Mouse (Mus musculus) MEL-GATA-1-ER (cell line): ENCODE results near the gene C1qtnf6.
A peak's percentile ranks its signal among the peaks of the same experiment; 100 is the strongest.

Source experiments
- DNase-seq: peaks from one replicate; pipeline ENCODE4 v3.0.0-alpha.2; 2012; ENCODE audit warnings: low read depth; ENCODE audit errors: extremely low read depth

C1qtnf6 gene

DNA sequence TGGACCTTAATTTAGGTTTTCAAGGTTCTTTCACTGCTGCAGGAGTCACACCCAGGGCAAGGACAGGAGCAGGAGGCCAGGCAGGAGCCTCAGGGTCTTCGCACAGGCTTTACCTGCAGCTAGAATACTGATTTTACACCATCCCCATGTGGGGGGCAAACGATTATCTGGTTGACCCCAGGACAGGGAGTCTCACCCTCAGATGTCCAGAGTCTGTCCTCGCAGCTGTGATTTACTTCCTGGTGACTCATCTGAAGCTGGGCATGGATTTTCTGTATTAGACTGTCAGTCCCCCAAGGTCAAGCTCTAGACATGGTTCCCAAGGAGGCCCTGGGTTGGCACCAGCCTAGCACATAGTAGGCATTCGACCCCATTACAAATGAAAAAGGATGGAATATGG lies 14.8 kb upstream of the C1qtnf6 start:
- DNase-seq: no peak

DNA sequence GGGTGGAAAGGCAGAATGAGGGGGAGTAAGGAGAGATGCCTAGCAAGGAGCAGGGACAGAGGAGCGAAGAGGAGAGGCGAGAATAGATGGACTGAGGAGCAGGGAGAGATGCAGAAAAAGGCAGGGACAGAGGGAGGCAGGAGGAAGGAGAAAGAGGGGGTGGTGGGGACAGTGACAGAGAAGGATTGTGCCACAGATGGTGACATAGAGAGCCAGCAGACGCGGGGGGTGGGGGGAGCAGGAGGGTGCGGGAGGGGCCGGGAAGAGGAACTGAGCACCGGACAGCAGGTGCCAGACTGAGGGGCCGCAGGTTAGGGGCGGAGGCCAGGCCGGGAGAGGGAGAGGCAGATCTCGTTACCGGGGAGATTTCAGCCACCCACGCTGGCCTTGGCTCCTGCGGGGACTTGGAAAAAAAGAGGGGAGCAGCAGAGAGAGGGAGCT lies 13.4 kb upstream of the C1qtnf6 start, which contains the start of gene Sstr3:
Gene Sstr3, minus strand, starts transcription at position 125 of the 441 bp plus-strand sequence.
- DNase-seq: no peak

DNA sequence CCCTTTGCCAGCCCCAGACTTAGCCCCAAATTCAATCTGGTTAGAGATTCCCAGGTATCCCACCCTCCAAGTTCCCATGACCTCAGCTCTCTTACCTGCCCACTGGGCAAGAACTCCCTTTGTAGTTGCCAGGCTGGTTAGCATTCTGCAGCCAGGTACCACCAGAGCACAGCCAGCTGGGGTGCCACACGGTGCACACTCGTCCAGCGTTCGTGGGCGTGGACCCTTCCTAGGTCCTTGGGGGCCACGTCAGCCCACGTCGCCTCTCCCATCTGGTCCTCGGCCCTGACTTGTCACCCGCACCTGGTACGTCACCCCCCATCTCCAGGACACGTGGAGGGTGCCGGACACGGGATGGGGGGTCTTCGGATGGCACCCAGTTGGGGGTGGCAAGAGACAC lies 12.8 kb upstream of the C1qtnf6 start:
- DNase-seq: no peak

DNA sequence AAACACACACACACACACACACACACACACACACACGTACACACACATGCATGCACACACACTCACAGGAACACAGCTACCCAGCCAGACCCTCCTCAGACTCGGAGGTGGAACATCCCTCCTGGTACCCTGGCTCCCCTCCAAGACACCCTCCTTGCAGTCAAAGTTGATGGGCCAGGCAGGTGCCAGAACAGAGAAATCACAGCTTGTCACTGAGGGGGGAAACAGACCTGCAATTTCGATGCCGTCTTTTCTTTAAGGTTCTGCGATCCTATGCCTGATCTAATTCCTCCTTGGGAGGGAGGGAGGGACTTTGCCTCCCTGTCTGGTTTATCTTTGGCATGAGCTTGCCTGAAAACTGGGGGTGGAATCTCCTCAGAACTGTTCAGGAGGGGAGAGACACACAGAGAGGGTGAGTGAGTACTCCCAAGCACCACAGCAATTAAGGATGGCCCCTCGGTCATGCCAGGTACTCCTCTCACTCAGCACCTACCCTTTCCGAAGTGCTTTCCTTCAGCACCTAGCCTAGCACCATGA lies 11.6 kb upstream of the C1qtnf6 start:
- DNase-seq: no peak

DNA sequence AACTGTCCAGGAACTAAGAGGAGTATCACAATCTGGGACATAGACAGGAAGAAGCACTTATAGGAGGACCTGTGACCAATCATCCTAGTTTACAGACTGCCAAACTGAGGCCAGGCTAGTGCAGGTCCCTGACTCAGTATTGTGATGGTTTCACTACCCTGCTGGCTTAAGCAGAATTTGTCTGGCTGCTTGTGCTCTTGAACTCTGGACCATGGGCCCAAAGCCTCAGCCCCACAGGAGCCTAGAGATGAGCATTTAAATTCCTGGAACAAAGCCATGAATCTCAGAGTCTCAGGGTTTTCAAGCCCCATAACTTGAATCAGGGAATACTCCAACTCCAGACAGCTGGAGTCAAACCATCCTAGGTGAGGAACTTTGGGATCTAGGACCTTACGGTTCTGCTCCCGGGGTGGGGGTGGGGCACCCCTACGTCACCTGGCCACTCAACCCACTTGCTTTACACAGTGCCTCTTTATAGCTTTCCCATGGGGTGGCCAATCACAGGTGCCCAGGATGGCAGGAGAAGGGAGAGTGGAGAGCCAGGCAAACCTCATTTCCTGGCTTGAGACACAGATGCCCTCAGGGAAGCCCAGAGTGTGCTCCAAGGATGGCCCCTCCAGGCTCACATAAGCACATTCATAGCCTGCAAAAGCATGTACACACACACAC lies 11.0 kb upstream of the C1qtnf6 start:
- DNase-seq: no peak

DNA sequence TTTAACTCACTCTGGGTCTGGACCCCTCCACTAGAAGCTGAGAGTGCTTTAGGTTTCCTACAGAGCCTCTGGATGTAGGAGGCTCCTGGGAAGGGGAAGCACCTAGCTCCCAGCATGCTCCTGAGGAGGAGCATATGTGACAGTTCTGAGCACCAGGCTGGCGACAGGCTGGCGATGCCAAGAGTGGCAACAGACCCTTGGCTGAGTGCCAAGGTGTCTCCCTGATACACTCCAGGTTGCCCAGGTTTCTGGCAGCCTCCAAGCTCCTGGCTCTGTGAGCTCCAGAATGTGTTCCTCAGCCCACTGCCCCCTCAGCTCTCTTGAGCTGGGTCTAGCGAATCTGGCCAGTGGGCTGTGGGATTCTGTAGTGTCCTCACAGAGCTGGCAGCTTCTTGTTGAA lies 10.4 kb upstream of the C1qtnf6 start:
- DNase-seq: no peak

DNA sequence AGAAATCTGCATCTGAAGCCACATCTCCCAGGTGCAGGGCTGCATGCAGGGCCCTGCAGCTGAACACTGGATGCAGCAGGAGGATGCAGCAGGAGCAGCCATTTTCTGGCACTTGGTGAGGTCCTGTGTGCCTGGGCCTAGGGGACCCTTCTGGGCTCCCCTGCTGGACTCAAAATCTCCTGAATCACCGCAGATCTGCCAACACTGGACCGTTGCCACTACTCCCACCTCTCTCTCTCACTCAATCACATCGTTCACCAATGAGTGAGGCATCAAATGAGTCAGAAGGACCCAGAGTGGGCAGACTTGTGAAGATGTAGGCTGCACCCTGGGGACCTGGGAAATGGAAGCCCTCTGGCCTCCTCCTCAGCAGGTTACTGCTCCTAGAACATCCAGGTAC lies 9.8 kb upstream of the C1qtnf6 start:
- no peak for DNase-seq

DNA sequence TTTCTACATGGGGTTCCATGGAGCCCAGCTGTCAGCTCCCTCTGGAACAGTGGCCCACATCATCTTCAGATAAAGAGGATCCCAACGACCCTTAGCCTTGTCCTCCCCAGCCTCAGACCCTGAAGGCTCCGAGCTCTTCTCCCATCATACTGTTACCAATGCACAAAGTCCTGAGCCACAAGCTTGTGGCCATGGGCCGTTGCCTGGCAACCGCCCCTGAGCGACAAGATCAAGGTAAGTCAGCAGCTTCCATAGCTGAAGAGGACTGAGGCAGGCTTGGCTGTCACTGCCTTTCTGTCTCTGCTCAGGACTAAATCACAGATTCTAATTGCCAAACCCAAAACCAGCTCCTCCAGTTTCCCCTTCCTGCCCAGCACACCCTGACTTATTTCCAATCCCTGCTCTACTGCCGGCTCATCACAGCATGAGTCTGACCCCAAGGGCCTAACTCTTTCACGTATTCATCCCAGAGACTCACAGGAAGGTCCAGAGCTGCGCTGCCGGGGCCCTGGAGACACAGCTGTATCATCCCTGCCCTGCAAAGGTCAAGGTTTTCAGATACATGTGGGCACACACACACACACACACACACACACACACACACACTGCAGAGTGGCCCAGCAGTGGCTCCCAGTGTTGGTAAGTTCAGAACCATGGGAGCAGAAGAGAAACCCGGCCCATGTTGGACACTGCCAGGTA lies 4.7 kb upstream of the C1qtnf6 start:
- DNase-seq: no peak

DNA sequence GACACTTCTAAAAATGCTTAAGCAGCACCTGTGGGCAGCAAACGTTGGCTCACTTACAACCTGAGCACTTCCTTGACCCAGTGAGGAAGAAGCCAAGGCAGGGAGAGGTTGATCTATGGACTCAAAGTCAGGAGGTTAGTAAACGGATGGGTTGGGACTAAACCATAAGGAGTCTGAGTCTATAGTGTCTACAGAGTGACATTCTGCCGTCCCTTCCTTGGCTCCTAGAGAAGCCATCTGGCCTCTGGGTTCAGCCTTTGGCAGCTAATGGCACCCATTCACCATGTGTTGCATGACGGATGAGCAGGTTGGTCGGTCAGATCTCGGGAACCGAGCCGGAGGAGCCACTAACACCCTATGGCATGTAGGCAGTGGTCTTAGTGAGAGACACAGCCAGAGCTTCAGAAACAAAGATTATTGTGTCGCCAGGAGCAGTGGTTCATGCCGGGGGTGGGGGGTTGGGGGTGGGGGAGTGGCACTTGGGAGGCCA lies 2.2 kb upstream of the C1qtnf6 start:
- DNase-seq: no peak

DNA sequence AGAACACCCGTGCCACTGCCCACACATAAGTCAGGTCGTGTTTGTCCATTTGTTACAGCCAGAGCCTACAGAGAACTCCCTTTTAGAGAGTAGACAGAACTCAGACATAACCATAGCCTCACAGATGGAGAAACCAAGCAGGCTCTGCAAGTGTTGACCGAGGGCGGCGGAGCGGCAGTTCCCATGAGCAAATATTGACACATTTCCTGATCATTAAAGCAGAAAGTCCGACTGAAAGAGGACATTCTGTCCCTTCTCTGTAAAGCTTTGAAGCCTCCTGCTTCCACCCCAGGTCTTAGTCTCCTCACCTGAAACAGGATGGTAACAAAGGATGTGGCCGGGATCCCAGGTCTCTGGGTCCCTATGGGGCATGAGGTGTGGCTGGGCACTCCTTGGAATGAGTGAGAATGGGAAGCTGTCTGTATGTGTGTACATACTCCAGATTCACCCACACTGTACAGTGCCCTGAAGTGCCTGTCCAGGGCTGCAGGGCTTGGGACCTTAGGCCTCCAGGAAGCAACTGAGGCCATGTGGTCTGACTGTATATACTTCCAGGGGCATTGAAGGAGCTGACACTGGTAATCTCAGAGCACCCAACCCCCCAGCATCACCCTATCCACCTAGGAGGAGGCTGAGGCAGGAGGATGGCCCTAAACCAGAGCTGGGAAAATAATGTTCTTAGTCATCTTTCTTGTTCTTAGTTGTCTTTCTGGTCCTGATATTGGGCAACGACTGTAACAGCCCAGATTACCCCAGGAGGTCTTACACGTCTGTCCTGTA lies 1.5 kb upstream of the C1qtnf6 start:
- no peak for DNase-seq

DNA sequence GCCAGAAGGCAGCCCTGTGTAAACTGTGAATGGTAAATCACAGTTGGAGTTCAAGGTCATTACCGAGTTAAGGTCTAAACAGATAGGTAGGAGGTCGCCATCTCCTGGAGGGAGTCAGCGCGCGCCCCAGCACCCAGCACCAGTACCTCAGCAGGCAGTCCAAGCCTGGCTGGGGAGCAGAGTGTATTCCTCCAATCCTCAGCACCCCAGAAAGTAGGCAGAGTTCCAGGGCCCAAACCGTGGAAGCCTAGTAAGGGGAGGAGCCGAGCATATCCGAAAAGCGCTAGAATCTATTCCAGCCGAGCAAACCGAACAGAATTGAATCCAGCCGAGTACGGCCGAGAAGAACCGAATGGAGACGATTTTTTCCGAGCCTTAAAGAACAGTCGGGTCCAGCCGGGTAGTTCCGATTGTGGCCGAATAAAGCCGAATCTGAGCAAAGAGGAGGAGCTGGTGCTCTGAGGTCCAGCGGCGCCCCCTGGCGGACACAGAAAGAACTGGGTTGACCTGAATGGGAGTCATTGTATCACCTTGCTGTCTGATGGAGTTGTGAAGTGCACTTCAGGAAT lies 769 bp upstream of the C1qtnf6 start:
- DNase-seq: peak; percentile 87

DNA sequence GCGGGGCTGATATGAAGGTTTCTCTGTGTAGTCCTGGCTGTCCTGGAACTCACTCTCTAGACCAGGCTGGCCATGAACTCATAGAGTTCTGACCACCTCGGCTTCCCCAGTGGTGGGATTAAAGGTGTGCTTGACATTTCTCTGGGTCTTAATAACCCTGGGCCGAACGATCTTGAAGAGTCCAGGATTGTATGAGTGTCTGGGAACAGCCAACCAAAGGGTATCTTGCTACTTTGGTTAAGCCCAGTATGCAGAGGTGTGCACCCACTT lies 170 bp upstream of the C1qtnf6 start:
- no peak for DNase-seq

DNA sequence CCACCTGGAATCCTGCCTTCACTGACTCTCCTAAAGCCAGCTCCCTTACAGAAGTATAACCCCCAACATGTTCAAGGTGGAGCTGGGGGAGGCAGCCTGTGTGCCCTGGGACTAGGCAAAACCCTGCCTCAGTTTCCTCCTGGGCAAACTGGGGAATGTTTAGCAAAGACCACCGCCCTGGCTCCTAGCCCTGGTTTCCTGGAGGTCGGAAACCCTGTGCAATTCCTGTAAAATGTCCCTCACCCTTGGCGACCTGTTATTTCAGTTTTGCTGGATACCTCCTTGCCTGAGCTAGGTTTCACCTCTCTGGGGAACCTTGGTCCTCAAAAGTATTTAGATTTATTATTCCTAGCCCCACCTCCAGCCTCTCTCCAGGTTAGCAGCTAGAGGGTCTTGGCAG lies 1.1 kb downstream of the C1qtnf6 start:
- DNase-seq: no peak

DNA sequence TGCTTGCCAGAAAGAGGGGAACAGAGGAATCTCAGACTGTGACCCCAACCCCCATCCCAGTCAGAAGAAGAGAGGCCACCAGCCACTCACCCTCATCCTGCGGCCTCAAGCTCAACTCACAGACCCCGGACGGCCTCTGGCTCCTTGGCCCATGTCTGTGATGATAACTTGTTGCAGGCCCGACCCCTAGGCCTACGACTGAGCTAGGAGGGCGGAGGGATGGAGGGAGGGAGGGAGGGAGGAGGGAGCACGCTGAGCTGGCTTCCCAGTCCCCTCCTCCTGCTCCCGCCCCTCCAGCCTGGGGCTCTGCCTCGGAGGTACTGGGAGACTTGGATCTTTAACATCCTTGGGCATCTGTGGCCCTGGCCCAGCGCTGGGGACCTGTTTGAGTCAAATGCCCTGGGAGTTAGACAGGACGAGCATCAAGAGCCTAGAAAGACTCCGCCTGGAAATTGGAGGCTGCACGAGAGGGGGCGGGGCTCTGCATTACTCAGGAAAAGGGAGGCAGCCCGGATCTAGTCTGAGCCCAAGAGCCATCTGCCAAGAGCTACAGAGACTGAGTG lies 1.7 kb downstream of the C1qtnf6 start:
- DNase-seq: no peak

DNA sequence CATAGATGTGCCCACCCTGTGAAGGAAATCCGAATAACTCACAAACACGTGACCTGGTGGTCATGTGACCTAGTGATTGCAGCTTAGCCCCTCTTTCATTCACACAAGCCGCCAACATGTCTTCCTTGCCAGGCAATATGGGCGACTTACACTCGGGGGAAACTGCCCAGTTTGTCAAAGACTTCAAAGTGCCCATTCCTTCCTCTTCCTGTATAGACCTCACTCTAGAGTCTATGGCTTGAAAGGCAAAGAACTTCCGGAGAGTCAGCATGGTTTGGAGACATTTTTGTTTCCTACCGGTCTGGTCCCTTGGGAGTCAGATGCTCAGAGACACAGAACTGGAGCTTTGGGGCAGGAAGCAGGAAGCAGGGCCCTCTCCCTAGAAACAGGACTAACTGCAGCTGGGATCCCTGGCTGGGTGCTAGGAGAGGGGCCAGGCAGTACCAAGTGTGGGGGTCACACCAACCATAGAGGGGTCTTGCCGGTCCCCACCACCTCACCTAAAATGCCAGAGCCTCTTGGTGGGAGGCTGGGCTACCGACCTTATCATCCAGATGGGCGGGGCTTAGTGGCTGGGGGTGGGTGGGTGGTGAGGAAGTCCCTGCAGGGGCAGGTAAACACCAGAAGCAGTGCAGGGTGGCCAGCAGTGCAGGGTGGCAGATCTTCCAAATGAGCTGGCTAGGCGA lies 2.3 kb downstream of the C1qtnf6 start:
- DNase-seq: no peak

DNA sequence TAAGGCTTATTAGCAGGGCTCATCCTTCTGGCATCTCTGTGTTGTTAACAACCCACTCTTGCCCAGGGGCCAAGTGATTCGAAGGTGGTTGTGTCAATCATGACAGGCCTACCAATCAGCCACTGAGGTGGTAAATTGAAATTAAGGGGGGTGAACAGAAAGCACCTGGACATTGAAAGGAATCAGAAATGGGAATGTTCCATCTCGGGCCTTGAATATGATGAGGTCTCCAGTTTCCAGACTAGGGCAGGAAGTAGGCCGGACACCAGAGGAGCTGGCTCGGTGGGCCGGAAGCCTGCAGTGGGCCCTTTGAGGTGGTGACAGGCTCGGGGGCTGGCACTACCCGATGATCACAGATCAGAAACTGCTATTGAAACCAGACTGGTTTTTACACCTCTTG lies 3.2 kb downstream of the C1qtnf6 start:
- DNase-seq: no peak

DNA sequence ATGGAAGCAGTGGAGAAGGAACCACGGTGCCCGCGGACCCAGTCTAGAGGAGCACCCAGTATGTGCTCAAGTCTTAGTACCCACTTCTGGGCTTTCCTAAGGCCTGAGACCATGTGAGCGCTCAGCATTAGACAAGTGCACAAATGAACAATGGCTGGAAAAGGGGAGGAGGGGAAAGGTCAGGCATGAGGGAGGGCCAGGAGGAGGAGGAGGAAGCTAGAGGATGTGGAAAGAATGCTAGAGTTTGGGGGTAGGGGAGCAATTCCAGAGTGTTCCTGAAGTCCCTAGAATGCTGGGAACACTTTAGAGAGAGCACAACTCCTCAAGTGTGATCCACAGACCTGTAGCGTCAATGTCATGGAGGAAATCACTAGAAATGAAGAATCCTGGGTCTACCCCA lies 7.1 kb downstream of the C1qtnf6 start:
- DNase-seq: no peak

DNA sequence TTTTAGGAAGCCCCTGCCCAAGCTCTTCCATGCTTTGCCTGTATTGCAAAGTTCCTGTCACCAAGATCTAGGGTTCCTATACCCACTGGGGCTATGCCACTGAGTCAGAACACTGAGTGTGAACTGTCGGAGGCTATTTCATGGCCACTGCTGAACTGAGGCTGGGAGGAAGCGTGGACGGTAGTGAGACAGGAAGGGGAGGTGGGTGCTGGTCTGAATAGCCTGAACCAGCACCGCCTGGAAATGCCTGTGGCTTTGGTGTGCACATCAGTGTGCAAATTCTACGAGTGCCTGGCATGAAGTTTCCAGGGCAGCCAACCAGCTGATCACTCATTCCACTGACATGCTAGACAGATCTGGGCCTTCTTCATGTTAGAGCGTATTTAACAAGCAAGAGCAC lies 9.3 kb downstream of the C1qtnf6 start:
- DNase-seq: no peak

DNA sequence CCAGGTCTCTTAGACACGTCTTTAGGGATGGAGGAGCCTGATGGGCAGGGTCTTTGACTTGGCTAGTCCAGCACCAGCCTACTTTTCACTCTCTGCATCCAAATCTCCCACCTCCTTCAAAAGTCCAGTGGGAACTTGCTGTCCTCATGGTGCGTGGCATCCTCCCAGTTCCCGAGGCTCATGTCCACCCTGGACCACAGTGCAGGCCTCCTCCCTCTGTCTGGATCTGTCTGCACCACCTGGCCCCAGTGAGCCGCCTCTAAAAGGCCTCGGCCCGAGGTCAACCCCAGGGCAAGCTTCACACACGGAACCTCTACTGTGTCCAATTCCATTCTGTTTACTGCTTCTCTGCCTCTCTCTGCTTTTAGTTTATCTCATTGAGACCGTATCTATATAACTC lies 9.9 kb downstream of the C1qtnf6 start:
- DNase-seq: no peak

DNA sequence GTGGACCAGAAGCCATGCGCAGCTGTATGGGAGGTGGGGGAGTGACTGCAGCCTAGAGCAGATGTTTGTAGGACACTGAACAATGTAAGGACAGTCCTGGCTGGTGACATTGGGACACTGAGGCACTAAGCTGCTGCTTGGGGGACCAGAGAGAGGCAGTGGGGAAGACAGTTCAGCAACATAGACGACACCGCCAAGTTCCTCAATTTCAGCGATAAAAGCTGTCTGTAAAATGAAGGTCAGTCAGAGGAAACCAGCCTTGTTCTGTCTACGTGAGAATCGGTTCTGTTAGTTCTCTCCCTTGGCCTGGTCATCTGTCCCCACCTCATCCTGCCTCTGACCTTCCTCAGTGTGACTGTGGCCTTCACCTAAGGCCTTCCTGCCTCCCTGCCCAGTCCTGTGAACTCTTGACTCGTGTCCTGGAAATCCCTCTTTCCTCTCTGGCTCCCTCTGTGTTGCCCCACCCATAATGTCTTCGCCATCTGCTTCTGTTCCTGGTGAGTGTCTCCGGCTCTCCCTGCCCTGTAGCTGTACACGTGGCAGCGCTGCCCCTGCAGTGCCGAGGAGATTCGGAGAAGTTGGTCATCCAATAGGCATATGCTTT lies 11.0 kb downstream of the C1qtnf6 start:
- DNase-seq: peak; percentile 60

DNA sequence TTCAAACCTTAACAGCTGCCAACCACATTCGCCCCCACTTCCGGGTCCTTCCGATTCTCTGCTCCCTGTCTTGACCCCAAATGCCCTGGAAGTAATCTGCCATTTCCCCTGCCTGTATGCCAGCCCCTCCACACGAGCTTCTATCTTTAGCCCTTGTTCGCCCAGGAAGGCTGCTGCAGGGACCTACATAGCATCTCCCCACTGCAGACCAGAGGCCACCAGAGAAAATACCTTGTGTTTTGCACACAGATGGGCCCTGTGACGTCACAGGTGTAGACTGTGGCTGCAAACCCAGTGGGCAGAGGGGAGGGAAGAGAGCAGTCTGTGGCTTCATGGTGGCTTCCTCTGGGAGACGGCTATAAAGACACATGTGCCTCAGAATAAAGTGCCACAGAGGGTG lies 13.0 kb downstream of the C1qtnf6 start:
- DNase-seq: no peak
